Mouse (Mus musculus) midbrain, embryonic 13.5 days (tissue): ENCODE measurements at regions not wholly inside any gene's neighbourhood (a gene's known extent, or its start where the extent isn't known, plus 50 kb on each side); places are given as distances from the start of the nearest gene placed in this dataset.

Experiments
- ATAC-seq: fragments of 200-750 bp; cut with Nextera tagmentation; 2 replicates; pipeline ENCODE4 v1.8.0; 2017; ENCODE audit warnings: mild to moderate bottlenecking, moderate TSS enrichment, moderate library complexity
- H3K27ac ChIP-seq: fragments of 300-500 bp; sonication (generic); 2 replicates; pipeline ENCODE4 v1.5.1; 2015; ENCODE audit warnings: inconsistent platforms, mild to moderate bottlenecking, moderate library complexity
- H3K27me3 ChIP-seq: fragments of 300-500 bp; sonication (generic); 2 replicates; pipeline ENCODE4 v1.6.1; 2015; ENCODE audit warnings: mild to moderate bottlenecking, inconsistent platforms
- H3K36me3 ChIP-seq: fragments of 300-500 bp; sonication (generic); 2 replicates; pipeline ENCODE4 v1.6.1; 2015; ENCODE audit warnings: mild to moderate bottlenecking, inconsistent platforms
- H3K4me1 ChIP-seq: fragments of 300-500 bp; sonication (generic); replicated peaks from 2 replicates; pipeline ENCODE4 v1.6.1; 2015; ENCODE audit warnings: inconsistent platforms
- H3K4me2 ChIP-seq: fragments of 300-500 bp; sonication (generic); replicated peaks from 2 replicates; pipeline ENCODE4 v1.6.1; 2015; ENCODE audit warnings: moderate library complexity, mild to moderate bottlenecking, inconsistent platforms
- H3K4me3 ChIP-seq: fragments of 300-500 bp; sonication (generic); replicated peaks from 2 replicates; pipeline ENCODE4 v1.5.1; 2015; ENCODE audit warnings: mild to moderate bottlenecking, inconsistent platforms
- H3K9ac ChIP-seq: fragments of 300-500 bp; sonication (generic); replicated peaks from 2 replicates; pipeline ENCODE4 v1.6.1; 2015; ENCODE audit warnings: mild to moderate bottlenecking, inconsistent platforms
- H3K9me3 ChIP-seq: fragments of 300-500 bp; sonication (generic); 2 replicates; pipeline ENCODE4 v1.6.1; 2016; ENCODE audit warnings: mild to moderate bottlenecking, inconsistent platforms
- WGBS: fragments of 180-500 bp; shearing (Covaris S2); methylation state at CpG from one replicate; pipeline ENCODE4 v1.1.7; 2015; 5-methylcytosine and 5-hydroxymethylcytosine counted together

DNA sequence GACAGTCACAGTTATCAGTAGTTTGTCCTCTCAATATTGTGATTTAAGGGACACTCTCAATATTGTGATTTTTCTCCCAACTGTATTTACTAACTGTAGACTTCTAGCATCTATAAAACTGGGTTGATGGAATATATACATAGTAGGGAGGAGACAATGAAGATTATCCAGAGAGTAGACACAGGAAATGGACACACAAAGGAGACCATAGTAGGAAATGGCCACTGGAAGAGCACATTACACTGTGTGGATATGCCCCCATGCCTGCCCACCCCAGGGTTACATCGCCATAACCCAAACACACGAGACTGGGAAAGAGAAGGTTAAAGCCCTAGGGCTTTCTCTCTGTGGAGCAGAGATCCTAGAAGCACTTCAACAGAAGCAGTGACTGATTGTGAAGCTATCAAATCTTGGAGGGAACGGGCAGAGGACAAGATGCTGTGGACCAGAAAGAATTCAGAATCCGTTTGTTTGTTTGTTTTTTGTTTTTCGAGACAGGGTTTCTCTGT is 71.0 kb upstream of the Cpm start:
- ATAC-seq, result no peak
- Histone ChIP-seq H3K9ac (no peak overlapping the region), H3K4me2 (no peak overlapping the region), H3K4me1 (0 out of 2 replicates have a peak, but pooled peaks cover 5% of the 10 kb centered on the region), H3K27ac (no peak overlapping the region), H3K9me3 (no peaks in the 10 kb centered on the region), H3K27me3 (no peaks in the 10 kb centered on the region), H3K36me3 (no peaks in the 10 kb centered on the region), H3K4me3 (no peak overlapping the region)
- WGBS, result 93% methylated on average over 5 of the region's 5 CpGs

- Histone ChIP-seq H3K9ac (no peak overlapping the region), H3K4me2 (no peak overlapping the region), H3K4me3 (no peak overlapping the region), H3K27me3 (no peaks in the 10 kb centered on the region), H3K4me1 (0 out of 2 replicates have a peak, but pooled peaks cover 5% of the 10 kb centered on the region), H3K27ac (no peak overlapping the region), H3K36me3 (no peaks in the 10 kb centered on the region), H3K9me3 (no peaks in the 10 kb centered on the region)
- WGBS, result 92% methylated on average over 1 of the region's 1 CpGs
- no peak for ATAC-seq
Observed at GRCm38 (mm10) chr10:117557666-117558065, 71.6 kb upstream of the Cpm start.

DNA sequence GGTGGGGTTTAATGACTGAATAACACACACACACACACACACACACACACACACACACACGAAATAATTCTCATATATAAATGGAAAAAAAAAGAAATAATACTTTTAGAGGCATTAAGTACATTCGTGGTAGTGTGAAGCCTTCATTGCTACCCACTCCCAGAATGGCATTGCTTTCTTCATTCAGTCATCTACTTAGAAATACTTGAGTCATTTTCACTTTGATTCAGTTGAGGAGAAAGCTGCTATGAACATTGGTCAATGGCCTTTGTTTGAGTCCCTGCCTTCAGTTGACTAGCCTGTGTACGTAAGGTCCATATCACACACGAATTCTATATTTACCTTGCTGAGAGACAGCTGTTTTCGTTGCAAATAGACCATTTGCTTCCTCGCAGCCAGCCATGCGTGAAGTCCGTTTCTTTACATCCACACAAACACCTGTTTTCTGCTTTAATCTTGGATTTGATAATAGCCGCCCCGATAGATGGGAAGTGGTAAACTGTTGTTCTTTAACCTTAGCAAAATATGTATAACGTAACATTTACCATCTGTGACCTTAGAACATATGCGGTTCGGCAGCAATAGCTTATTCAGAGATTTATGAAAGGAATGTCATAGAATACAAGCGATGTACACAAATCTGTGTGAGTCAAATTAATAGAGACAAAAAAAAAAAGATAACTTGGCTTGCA is 72.3 kb upstream of the Cpm start:
- H3K27ac ChIP-seq, result no peak overlapping the region
- H3K36me3 ChIP-seq, result no peaks in the 10 kb centered on the region
- 87% methylated on average over 14 of the region's 14 CpGs for WGBS
- 0 out of 2 replicates have a peak, but pooled peaks cover 5% of the 10 kb centered on the region for H3K4me1 ChIP-seq
- no peak overlapping the region for H3K4me3 ChIP-seq
- H3K27me3 ChIP-seq, result no peaks in the 10 kb centered on the region
- no peaks in the 10 kb centered on the region for H3K9me3 ChIP-seq
- H3K9ac ChIP-seq, result no peak overlapping the region
- no peak for ATAC-seq
- no peak overlapping the region for H3K4me2 ChIP-seq

GRCm38 (mm10) chr10:117556027-117556789 is 73.1 kb upstream of the Cpm start:
- H3K27ac ChIP-seq, result no peak overlapping the region
- WGBS, result 42% methylated on average over 15 of the region's 15 CpGs
- H3K4me3 ChIP-seq, result no peak overlapping the region
- H3K4me1 ChIP-seq, result 0 out of 2 replicates have a peak, but pooled peaks cover 5% of the 10 kb centered on the region
- no peak overlapping the region for H3K9ac ChIP-seq
- H3K4me2 ChIP-seq, result no peak overlapping the region
- no peaks in the 10 kb centered on the region for H3K36me3 ChIP-seq
- H3K9me3 ChIP-seq, result no peaks in the 10 kb centered on the region
- H3K27me3 ChIP-seq, result no peaks in the 10 kb centered on the region
- ATAC-seq, result no peak

DNA sequence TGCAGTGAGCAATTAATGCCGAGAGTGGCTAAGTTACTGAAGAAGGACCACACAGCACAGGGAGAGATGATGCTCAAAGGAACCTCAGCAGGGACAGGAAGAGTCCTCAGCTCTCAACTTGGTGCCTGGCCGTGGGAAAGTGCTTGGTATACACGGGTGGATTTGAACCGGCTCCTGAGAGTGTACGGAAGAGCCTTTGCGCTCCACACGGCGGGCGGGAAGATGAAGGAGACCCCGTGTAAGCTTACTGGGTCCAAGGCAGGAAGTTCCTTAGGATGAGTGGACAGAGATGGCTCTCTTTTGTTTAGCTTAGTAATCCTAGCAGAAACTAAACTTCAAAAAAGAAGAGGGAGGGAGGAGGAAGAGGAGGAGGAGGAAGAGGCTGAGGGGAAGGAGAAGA is 73.8 kb upstream of the Cpm start:
- H3K4me2 ChIP-seq, result no peak overlapping the region
- no peaks in the 10 kb centered on the region for H3K9me3 ChIP-seq
- WGBS, result 88% methylated on average over 10 of the region's 10 CpGs
- H3K4me1 ChIP-seq, result 0 out of 2 replicates have a peak, but pooled peaks cover 5% of the 10 kb centered on the region
- H3K9ac ChIP-seq, result no peak overlapping the region
- no peak overlapping the region for H3K27ac ChIP-seq
- ATAC-seq, result no peak
- H3K4me3 ChIP-seq, result no peak overlapping the region
- H3K36me3 ChIP-seq, result no peaks in the 10 kb centered on the region
- no peaks in the 10 kb centered on the region for H3K27me3 ChIP-seq

- H3K9me3 ChIP-seq, result no peaks in the 10 kb centered on the region
- H3K27ac ChIP-seq, result no peak overlapping the region
- no peaks in the 10 kb centered on the region for H3K27me3 ChIP-seq
- 0 out of 2 replicates have a peak, but pooled peaks cover 2% of the 10 kb centered on the region for H3K4me1 ChIP-seq
- H3K4me3 ChIP-seq, result no peak overlapping the region
- no peak overlapping the region for H3K4me2 ChIP-seq
- H3K36me3 ChIP-seq, result no peaks in the 10 kb centered on the region
- ATAC-seq, result no peak
- no peak overlapping the region for H3K9ac ChIP-seq
- WGBS, result 90% methylated on average over 8 of the region's 8 CpGs
Observed at GRCm38 (mm10) chr10:117555044-117555443, 74.3 kb upstream of the Cpm start.

GRCm38 (mm10) chr10:117554533-117554932 is 74.8 kb upstream of the Cpm start:
- Histone ChIP-seq H3K36me3 (no peaks in the 10 kb centered on the region), H3K9me3 (no peaks in the 10 kb centered on the region), H3K4me3 (no peak overlapping the region), H3K4me1 (no peaks in the 10 kb centered on the region), H3K27ac (no peak overlapping the region), H3K9ac (no peak overlapping the region), H3K27me3 (no peaks in the 10 kb centered on the region), H3K4me2 (no peak overlapping the region)
- WGBS, result 47% methylated on average over 6 of the region's 6 CpGs
- ATAC-seq, result no peak

- H3K9me3 ChIP-seq, result no peaks in the 10 kb centered on the region
- WGBS, result 93% methylated on average over 15 of the region's 15 CpGs
Observed at GRCm38 (mm10) chr10:117553211-117554186, 75.8 kb upstream of the Cpm start.

GRCm38 (mm10) chr10:117552049-117552652 is 77.1 kb upstream of the Cpm start:
- no peak for ATAC-seq
- no peaks in the 10 kb centered on the region for H3K4me1 ChIP-seq
- no peaks in the 10 kb centered on the region for H3K36me3 ChIP-seq
- no peak overlapping the region for H3K4me2 ChIP-seq
- no peaks in the 10 kb centered on the region for H3K9me3 ChIP-seq
- H3K27me3 ChIP-seq, result no peaks in the 10 kb centered on the region
- H3K27ac ChIP-seq, result no peak overlapping the region
- H3K9ac ChIP-seq, result no peak overlapping the region
- WGBS, result 92% methylated on average over 9 of the region's 9 CpGs
- H3K4me3 ChIP-seq, result no peak overlapping the region

More at GRCm38 (mm10) chr10:117553211-117554186, 75.8 kb upstream of the Cpm start:
- Histone ChIP-seq H3K36me3 (no peaks in the 10 kb centered on the region), H3K9ac (no peak overlapping the region), H3K4me3 (no peak overlapping the region), H3K27ac (no peak overlapping the region), H3K27me3 (no peaks in the 10 kb centered on the region), H3K4me1 (no peaks in the 10 kb centered on the region), H3K4me2 (no peak overlapping the region)
- no peak for ATAC-seq

DNA sequence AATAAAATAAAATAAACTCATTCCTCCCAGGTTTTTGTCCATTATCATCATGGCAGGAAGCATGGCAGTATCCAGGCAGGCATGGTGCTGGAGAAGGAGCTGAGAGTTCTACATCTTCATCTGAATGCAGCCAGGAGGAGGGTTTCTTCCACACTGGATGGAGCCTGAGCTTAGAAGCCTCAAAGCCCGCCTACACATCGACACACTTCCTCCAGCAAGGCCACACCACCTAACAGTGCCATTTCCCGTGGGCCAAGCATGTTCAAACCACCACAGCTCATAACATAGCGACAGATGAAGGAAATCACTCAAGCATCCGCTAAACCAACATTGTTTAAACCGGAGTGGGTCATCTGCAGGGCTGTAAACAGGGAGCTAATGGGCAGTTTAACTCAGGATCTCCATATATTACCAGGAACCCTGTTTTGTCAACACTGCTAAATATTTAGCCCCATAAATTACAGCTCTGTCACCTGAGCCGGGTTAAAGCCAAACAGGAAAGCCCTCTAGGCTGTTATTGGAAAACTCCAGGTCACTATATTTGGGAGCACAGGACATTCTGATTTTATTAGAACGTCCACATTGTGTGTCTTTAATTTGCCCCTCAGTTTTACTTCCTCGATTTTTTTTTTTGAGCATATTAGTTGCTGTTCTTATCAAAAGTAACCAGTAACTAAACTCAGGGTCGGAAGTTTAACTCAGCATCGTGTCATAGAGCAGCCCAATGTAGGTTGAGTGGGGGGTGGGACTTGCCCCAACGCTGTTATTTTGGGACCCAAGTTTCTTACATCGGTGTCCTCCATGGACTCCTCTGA is 77.9 kb upstream of the Cpm start:
- Histone ChIP-seq H3K9me3 (no peaks in the 10 kb centered on the region), H3K4me2 (no peak overlapping the region), H3K36me3 (no peaks in the 10 kb centered on the region), H3K27ac (no peak overlapping the region), H3K9ac (no peak overlapping the region), H3K27me3 (no peaks in the 10 kb centered on the region), H3K4me3 (no peak overlapping the region), H3K4me1 (no peaks in the 10 kb centered on the region)
- ATAC-seq, result no peak
- WGBS, result 93% methylated on average over 13 of the region's 13 CpGs
